ENCODE assay signal across 19 mouse cellular contexts in the genomic region with DNA sequence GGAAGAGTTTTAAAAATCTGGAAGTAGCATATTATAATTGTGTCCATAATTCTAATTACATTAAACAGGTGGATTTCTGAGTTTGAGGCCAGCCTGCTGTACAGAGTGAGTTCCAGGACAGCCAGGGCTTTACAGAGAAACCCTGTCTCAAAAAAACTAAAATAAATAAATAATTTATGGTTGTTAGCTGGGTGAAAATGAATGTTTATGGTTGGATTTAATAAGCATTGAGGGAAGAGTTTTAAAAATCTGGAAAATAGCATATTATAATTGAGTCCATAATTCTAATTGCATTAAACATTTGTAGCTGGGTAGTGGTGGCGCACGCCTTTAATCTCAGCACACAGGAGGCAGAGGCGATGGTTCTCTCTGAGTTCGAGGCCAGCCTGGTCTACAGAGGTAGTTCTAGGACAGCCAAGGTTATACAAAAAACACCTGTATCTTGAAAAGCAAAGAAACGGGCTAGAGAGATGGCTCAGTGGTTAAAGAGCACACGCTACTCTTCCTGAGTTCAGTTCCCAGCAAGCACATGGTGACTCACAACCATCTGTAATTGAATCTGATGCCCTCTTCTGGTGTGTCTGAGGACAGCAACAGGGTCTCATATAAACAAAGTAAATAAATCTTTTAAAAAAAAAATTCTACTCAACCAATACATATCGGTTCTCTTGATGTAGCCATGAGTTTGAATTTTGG.
"Had no signal": no experiment of that assay in that cellular context is flagged by ENCODE, and none has a peak within 500 bp of the region (broad histone marks: within the 10 kb centered on the region; RNA-seq: fewer than 3 reads in every experiment).

No protein-coding gene starts in this region.

- H3K9ac ChIP-seq: limb, embryonic 13.5 days; liver, embryonic 12.5 days; liver, embryonic 15.5 days; lung, embryonic 15.5 days; midbrain, embryonic 13.5 days; neural tube, embryonic 12.5 days; neural tube, embryonic 15.5 days; stomach, embryonic 15.5 days had no signal

- H3K4me2 ChIP-seq: limb, embryonic 13.5 days; liver, embryonic 12.5 days; liver, embryonic 15.5 days; lung, embryonic 15.5 days; neural tube, embryonic 12.5 days; neural tube, embryonic 15.5 days had no signal

- H3K9me3 ChIP-seq: limb, embryonic 10.5 days; limb, embryonic 13.5 days; liver, embryonic 12.5 days; liver, embryonic 15.5 days; lung, embryonic 15.5 days; megakaryocyte, embryonic 14.5 days; midbrain, embryonic 10.5 days; midbrain, embryonic 13.5 days; neural tube, embryonic 12.5 days; neural tube, embryonic 15.5 days; stomach, embryonic 15.5 days had no signal

- ATAC-seq: liver, embryonic 12.5 days; midbrain, embryonic 13.5 days had no signal

- H3K27me3 ChIP-seq: limb, embryonic 13.5 days; liver, embryonic 12.5 days; liver, embryonic 15.5 days; lung, embryonic 15.5 days; megakaryocyte, embryonic 14.5 days; midbrain, embryonic 13.5 days; neural tube, embryonic 12.5 days; neural tube, embryonic 15.5 days; stomach, embryonic 15.5 days had no signal

- H3K27ac ChIP-seq: limb, embryonic 10.5 days; limb, embryonic 13.5 days; liver, embryonic 12.5 days; liver, embryonic 15.5 days; lung, embryonic 15.5 days; midbrain, embryonic 10.5 days; midbrain, embryonic 13.5 days; neural tube, embryonic 12.5 days; neural tube, embryonic 15.5 days; stomach, embryonic 15.5 days had no signal

- DNase-seq: kidney, postnatal 10 days; layer of hippocampus, adult 9-11 months; liver; lung, adult 18-20 months; lung, postnatal 10 days; right cerebral cortex, postnatal 25 days; spleen, adult 18-20 months; thymus, adult 18-20 months had no signal

- H3K4me3 ChIP-seq: limb, embryonic 10.5 days; limb, embryonic 13.5 days; liver, embryonic 12.5 days; liver, embryonic 15.5 days; lung, embryonic 15.5 days; megakaryocyte, embryonic 14.5 days; midbrain, embryonic 10.5 days; midbrain, embryonic 13.5 days; neural tube, embryonic 12.5 days; neural tube, embryonic 15.5 days; stomach, embryonic 15.5 days had no signal

- H3K36me3 ChIP-seq: limb, embryonic 10.5 days; limb, embryonic 13.5 days; liver, embryonic 12.5 days; liver, embryonic 15.5 days; lung, embryonic 15.5 days; midbrain, embryonic 10.5 days; midbrain, embryonic 13.5 days; neural tube, embryonic 12.5 days; neural tube, embryonic 15.5 days; stomach, embryonic 15.5 days had no signal
